Mouse (Mus musculus) forebrain, postnatal 0 days (tissue): ENCODE results near the gene Sulf2. TPM values are rescaled to one million over a fixed set of nuclear protein-coding genes. Genes with fewer than 3 reads are reported as not detected.

Experiments
- ATAC-seq: fragments of 200-750 bp; cut with Nextera tagmentation; 2 replicates; pipeline ENCODE4 v1.8.0; 2017; ENCODE audit warnings: mild to moderate bottlenecking, moderate library complexity
- DNase-seq: peaks from one replicate; pipeline ENCODE4 v3.0.0-alpha.2; 2015
- H3K27ac ChIP-seq: fragments of 300-500 bp; sonication (generic); 2 replicates; pipeline ENCODE4 v1.5.1; 2014; ENCODE audit warnings: low read depth, mild to moderate bottlenecking, antibody characterized with exemption, low read length, moderate library complexity, mixed read lengths
- H3K27me3 ChIP-seq: fragments of 300-500 bp; sonication (generic); 2 replicates; pipeline ENCODE4 v1.6.1; 2014; ENCODE audit warnings: mild to moderate bottlenecking, low read length, mixed read lengths; ENCODE audit not compliant: insufficient read depth
- H3K36me3 ChIP-seq: fragments of 300-500 bp; sonication (generic); 2 replicates; pipeline ENCODE4 v1.6.1; 2014; ENCODE audit warnings: mild to moderate bottlenecking, moderate library complexity; ENCODE audit not compliant: insufficient read depth
- H3K4me1 ChIP-seq: fragments of 300-500 bp; sonication (generic); 2 replicates; pipeline ENCODE4 v1.6.1; 2014; ENCODE audit warnings: antibody characterized with exemption; ENCODE audit not compliant: insufficient read depth
- H3K4me2 ChIP-seq: fragments of 300-500 bp; sonication (generic); 2 replicates; pipeline ENCODE4 v1.6.1; 2014; ENCODE audit warnings: low read depth, mild to moderate bottlenecking, moderate library complexity
- H3K4me3 ChIP-seq: fragments of 300-500 bp; sonication (generic); 2 replicates; pipeline ENCODE4 v1.5.1; 2014; ENCODE audit warnings: low read depth, low read length, mixed read lengths
- H3K9ac ChIP-seq: fragments of 300-500 bp; sonication (generic); 2 replicates; pipeline ENCODE4 v1.6.1; 2014; ENCODE audit warnings: mild to moderate bottlenecking
- H3K9me3 ChIP-seq: fragments of 300-500 bp; sonication (generic); 2 replicates; pipeline ENCODE4 v1.6.1; 2016; ENCODE audit warnings: low read length
- CTCF ChIP-seq: sonication (generic); IDR thresholded peaks from 2 replicates; pipeline ENCODE4 v1.5.1; 2016; ENCODE audit warnings: antibody characterized with exemption, control low read depth, low read depth
- WGBS: fragments of 180-500 bp; shearing (Covaris S2); extraction: QIAGEN DNeasy Blood & Tissue Kit; methylation state at CpG from one replicate; pipeline ENCODE4 v1.1.7; 2014; 5-methylcytosine and 5-hydroxymethylcytosine counted together
- polyA plus RNA-seq: library from polyadenylated mRNA; unstranded; fragments of >200 nt; fragmentation: Nextera tagmentation; extraction: Ambion mirVana; gene quantifications from 2 replicates; pipeline ENCODE4 v1.2.1, GENCODE M21; 2015
- total RNA-seq: library from RNA; depleted of rRNA; stranded (reverse); fragments of >200 nt; gene quantifications from 2 replicates; pipeline ENCODE4 v1.2.3, GENCODE M21; 2014

Sulf2 gene
- total and polyA plus RNA-seq, 2 experiments from 2014 or later, result 67.5 to 95.6 TPM

GRCm38 (mm10) chr2:166175552-166176136 lies 20.2 kb upstream of the Sulf2 start:
- Histone ChIP-seq H3K36me3 (no peaks in the 10 kb centered on the region), H3K9ac (no peak overlapping the region), H3K4me1 (peaks cover 7% of the 10 kb centered on the region; the same call in 1 of the 2 replicates), H3K27me3 (0 out of 2 replicates have a peak, but pooled peaks cover 5% of the 10 kb centered on the region), H3K4me3 (no peak overlapping the region), H3K4me2 (no peak overlapping the region), H3K9me3 (no peaks in the 10 kb centered on the region), H3K27ac (no peak overlapping the region)
- no peak for TF ChIP-seq CTCF
- ATAC-seq (peak; percentile 30; the same call in 1 of the 2 replicates), DNase-seq (no peak)
- 58% methylated on average over 8 of the region's 8 CpGs for WGBS

DNA sequence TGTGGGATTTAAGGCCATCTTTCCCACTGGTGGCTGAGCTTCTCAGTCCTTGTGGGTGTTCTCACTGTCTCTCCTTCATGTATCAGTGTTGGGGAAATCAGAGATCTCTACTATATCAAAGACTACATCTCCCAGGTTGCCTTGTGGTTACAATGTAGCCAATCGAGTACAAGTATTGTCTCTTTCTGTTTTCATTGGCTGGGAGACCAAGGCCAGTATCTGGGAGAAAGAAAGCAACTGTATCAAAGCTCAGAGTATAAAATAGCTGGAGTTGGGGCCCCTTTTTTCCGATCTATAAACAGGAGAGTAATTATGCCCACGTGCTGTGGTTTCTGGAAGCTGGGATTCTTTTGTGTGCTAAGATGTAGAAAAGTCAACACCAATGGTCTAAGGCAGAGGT lies 19.7 kb upstream of the Sulf2 start:
- no peaks in the 10 kb centered on the region for H3K36me3 ChIP-seq
- WGBS, result 19% methylated on average over 3 of the region's 3 CpGs
- DNase-seq, result peak; percentile 69
- H3K4me3 ChIP-seq, result no peak overlapping the region
- H3K4me2 ChIP-seq, result no peak overlapping the region
- H3K9me3 ChIP-seq, result no peaks in the 10 kb centered on the region
- no peak for TF ChIP-seq CTCF
- ATAC-seq, result peak; percentile 85
- no peak overlapping the region for H3K9ac ChIP-seq
- no peak overlapping the region for H3K27ac ChIP-seq
- 0 out of 2 replicates have a peak, but pooled peaks cover 3% of the 10 kb centered on the region for H3K4me1 ChIP-seq
- H3K27me3 ChIP-seq, result 0 out of 2 replicates have a peak, but pooled peaks cover 5% of the 10 kb centered on the region

- ATAC-seq (no peak), DNase-seq (no peak)
- H3K9ac ChIP-seq, result no peak overlapping the region
- 0 out of 2 replicates have a peak, but pooled peaks cover 3% of the 10 kb centered on the region for H3K4me1 ChIP-seq
- H3K9me3 ChIP-seq, result no peaks in the 10 kb centered on the region
- H3K4me2 ChIP-seq, result no peak overlapping the region
- no peaks in the 10 kb centered on the region for H3K36me3 ChIP-seq
- WGBS, result 78% methylated on average over 5 of the region's 5 CpGs
- no peak for TF ChIP-seq CTCF
- no peak overlapping the region for H3K27ac ChIP-seq
- 0 out of 2 replicates have a peak, but pooled peaks cover 5% of the 10 kb centered on the region for H3K27me3 ChIP-seq
- no peak overlapping the region for H3K4me3 ChIP-seq
These were observed 17.7 kb upstream of the Sulf2 start for GRCm38 (mm10) chr2:166173169-166173568.

DNA sequence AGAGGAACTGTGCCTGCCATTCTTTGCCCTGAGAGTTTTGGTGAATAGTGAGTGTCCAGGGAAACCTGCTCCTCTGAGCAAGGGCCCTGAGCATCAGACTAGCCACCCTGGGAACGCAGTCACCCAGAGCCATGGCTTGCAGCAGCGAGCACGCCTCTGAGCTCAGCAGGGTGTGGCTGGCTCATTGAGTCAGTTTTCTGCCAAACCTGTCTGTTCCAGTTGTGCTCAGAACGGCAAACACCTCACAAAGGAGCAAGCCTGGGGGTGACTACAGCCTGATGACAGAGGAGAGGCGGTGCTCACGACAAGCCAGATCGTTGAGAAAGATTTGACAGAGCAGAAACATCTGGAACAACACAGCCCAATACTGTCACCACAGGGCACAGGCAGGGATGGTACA lies 14.7 kb upstream of the Sulf2 start:
- DNase-seq (no peak), ATAC-seq (no peak)
- Histone ChIP-seq H3K4me2 (no peak overlapping the region), H3K36me3 (no peaks in the 10 kb centered on the region), H3K9me3 (no peaks in the 10 kb centered on the region), H3K4me3 (no peak overlapping the region), H3K9ac (no peak overlapping the region), H3K27me3 (no peaks in the 10 kb centered on the region), H3K27ac (no peak overlapping the region), H3K4me1 (no peaks in the 10 kb centered on the region)
- no peak for TF ChIP-seq CTCF
- WGBS, result 54% methylated on average over 7 of the region's 7 CpGs

GRCm38 (mm10) chr2:166168868-166169267 lies 13.4 kb upstream of the Sulf2 start:
- no peak overlapping the region for H3K9ac ChIP-seq
- H3K4me1 ChIP-seq, result no peaks in the 10 kb centered on the region
- TF ChIP-seq CTCF, result no peak
- H3K4me3 ChIP-seq, result no peak overlapping the region
- no peak overlapping the region for H3K4me2 ChIP-seq
- no peaks in the 10 kb centered on the region for H3K27me3 ChIP-seq
- no peaks in the 10 kb centered on the region for H3K9me3 ChIP-seq
- WGBS, result 15% methylated on average over 7 of the region's 7 CpGs
- DNase-seq, result no peak
- no peak overlapping the region for H3K27ac ChIP-seq
- no peaks in the 10 kb centered on the region for H3K36me3 ChIP-seq
- ATAC-seq, result peak; percentile 64

- H3K4me2 ChIP-seq, result no peak overlapping the region
- no peak overlapping the region for H3K4me3 ChIP-seq
- H3K27me3 ChIP-seq, result no peaks in the 10 kb centered on the region
- ATAC-seq (no peak), DNase-seq (no peak)
- H3K9ac ChIP-seq, result no peak overlapping the region
- WGBS, result 68% methylated on average over 2 of the region's 2 CpGs
- no peak for TF ChIP-seq CTCF
- no peak overlapping the region for H3K27ac ChIP-seq
- no peaks in the 10 kb centered on the region for H3K9me3 ChIP-seq
- H3K4me1 ChIP-seq, result no peaks in the 10 kb centered on the region
- H3K36me3 ChIP-seq, result no peaks in the 10 kb centered on the region
These were observed 11.9 kb upstream of the Sulf2 start for GRCm38 (mm10) chr2:166167387-166167786.

- H3K27ac ChIP-seq, result no peak overlapping the region
- 34% methylated on average over 7 of the region's 7 CpGs for WGBS
- H3K27me3 ChIP-seq, result no peaks in the 10 kb centered on the region
- ATAC-seq (no peak), DNase-seq (no peak)
- H3K36me3 ChIP-seq, result no peaks in the 10 kb centered on the region
- no peak overlapping the region for H3K4me2 ChIP-seq
- TF ChIP-seq CTCF, result no peak
- H3K9ac ChIP-seq, result no peak overlapping the region
- H3K9me3 ChIP-seq, result no peaks in the 10 kb centered on the region
- no peaks in the 10 kb centered on the region for H3K4me1 ChIP-seq
- no peak overlapping the region for H3K4me3 ChIP-seq
These were observed 9.9 kb upstream of the Sulf2 start for GRCm38 (mm10) chr2:166165396-166165795.
